Mouse (Mus musculus) hindbrain, postnatal 0 days (tissue): ENCODE data around the gene Sorbs2. TPM values are rescaled to one million over a fixed set of nuclear protein-coding genes. Genes with fewer than 3 reads are reported as not detected.
A peak's percentile ranks its signal among the peaks of the same experiment; 100 is the strongest.

Experiments
- ATAC-seq: fragments of 200-750 bp; cut with Nextera tagmentation; 2 replicates; pipeline ENCODE4 v1.8.0; 2017; ENCODE audit warnings: mild to moderate bottlenecking, moderate TSS enrichment, moderate library complexity
- DNase-seq: peaks from one replicate; pipeline ENCODE4 v3.0.0-alpha.2; 2015; ENCODE audit warnings: low spot score
- H3K27ac ChIP-seq: fragments of 300-500 bp; sonication (generic); 2 replicates; pipeline ENCODE4 v1.5.1; 2014; ENCODE audit warnings: mild to moderate bottlenecking
- H3K27me3 ChIP-seq: fragments of 300-500 bp; sonication (generic); 2 replicates; pipeline ENCODE4 v1.6.1; 2014; ENCODE audit warnings: low read length, mixed read lengths; ENCODE audit not compliant: insufficient read depth
- H3K36me3 ChIP-seq: fragments of 300-500 bp; sonication (generic); 2 replicates; pipeline ENCODE4 v1.6.1; 2014; ENCODE audit warnings: low read length, mixed read lengths; ENCODE audit not compliant: insufficient read depth
- H3K4me1 ChIP-seq: fragments of 300-500 bp; sonication (generic); 2 replicates; pipeline ENCODE4 v1.6.1; 2014; ENCODE audit warnings: antibody characterized with exemption, low read length, mixed read lengths; ENCODE audit not compliant: insufficient read depth
- H3K4me2 ChIP-seq: fragments of 300-500 bp; sonication (generic); 2 replicates; pipeline ENCODE4 v1.6.1; 2014; ENCODE audit warnings: low read depth, mild to moderate bottlenecking, low read length, moderate library complexity, mixed read lengths
- H3K4me3 ChIP-seq: fragments of 300-500 bp; sonication (generic); 2 replicates; pipeline ENCODE4 v1.5.1; 2014; ENCODE audit warnings: low read length
- H3K9ac ChIP-seq: fragments of 300-500 bp; sonication (generic); replicated peaks from 2 replicates; pipeline ENCODE4 v1.6.1; 2014; ENCODE audit warnings: mild to moderate bottlenecking, low read length, moderate library complexity, mixed read lengths
- H3K9me3 ChIP-seq: fragments of 300-500 bp; sonication (generic); 2 replicates; pipeline ENCODE4 v1.6.1; 2016; ENCODE audit warnings: low read length, mixed read lengths
- CTCF ChIP-seq: IDR thresholded peaks from 2 replicates; pipeline ENCODE4 v1.5.1; 2016; ENCODE audit warnings: antibody characterized with exemption, control low read depth, low read depth
- WGBS: fragments of 180-500 bp; shearing (Covaris S2); extraction: QIAGEN DNeasy Blood & Tissue Kit; methylation state at CpG from one replicate; pipeline ENCODE4 v1.1.7; 2014; 5-methylcytosine and 5-hydroxymethylcytosine counted together
- polyA plus RNA-seq: library from polyadenylated mRNA; unstranded; fragments of >200 nt; fragmentation: Nextera tagmentation; extraction: Ambion mirVana; gene quantifications from 2 replicates; pipeline ENCODE4 v1.2.1, GENCODE M21; 2015
- total RNA-seq: library from RNA; depleted of rRNA; stranded (reverse); fragments of >200 nt; gene quantifications from 2 replicates; pipeline ENCODE4 v1.2.3, GENCODE M21; 2014

Sorbs2 gene
- total and polyA plus RNA-seq, 2 experiments from 2014 or later: 37.8 to 65.6 TPM

GRCm38 (mm10) chr8:45763690-45764342 lies 256.2 kb downstream of the Sorbs2 start:
- ATAC-seq (peak; percentile 81), DNase-seq (peak; percentile 70)
- no peaks in the 10 kb centered on the region for H3K9me3 ChIP-seq
- H3K4me3 ChIP-seq: 0 out of 2 replicates have a peak overlapping the region, but pooled peaks have one; percentile 4
- WGBS: 38% methylated on average over 11 of the region's 11 CpGs
- TF ChIP-seq CTCF: no peak
- H3K4me1 ChIP-seq: peaks cover 9% of the 10 kb centered on the region; the same call in 1 of the 2 replicates
- peak overlapping the region; percentile 56; the same call in 1 of the 2 replicates for H3K27ac ChIP-seq
- H3K4me2 ChIP-seq: peak overlapping the region; percentile 45
- 0 out of 2 replicates have a peak, but pooled peaks cover 4% of the 10 kb centered on the region for H3K36me3 ChIP-seq
- no peaks in the 10 kb centered on the region for H3K27me3 ChIP-seq
- no peak overlapping the region for H3K9ac ChIP-seq

- Histone ChIP-seq H3K27me3 (no peaks in the 10 kb centered on the region), H3K9me3 (no peaks in the 10 kb centered on the region), H3K27ac (no peak overlapping the region), H3K4me2 (no peak overlapping the region), H3K9ac (no peak overlapping the region), H3K36me3 (peaks cover 9% of the 10 kb centered on the region; the same call in 1 of the 2 replicates), H3K4me3 (no peak overlapping the region), H3K4me1 (peaks cover 9% of the 10 kb centered on the region; the same call in 1 of the 2 replicates)
- WGBS: 63% methylated on average over 11 of the region's 11 CpGs
- DNase-seq (peak; percentile 26), ATAC-seq (no peak)
- no peak for TF ChIP-seq CTCF
Observed at GRCm38 (mm10) chr8:45766138-45766537, 258.6 kb downstream of the Sorbs2 start.

GRCm38 (mm10) chr8:45774841-45775240 lies 267.3 kb downstream of the Sorbs2 start:
- no peak for DNase-seq
- TF ChIP-seq CTCF: no peak
- Histone ChIP-seq H3K4me2 (no peak overlapping the region), H3K27ac (no peak overlapping the region), H3K9me3 (no peaks in the 10 kb centered on the region), H3K27me3 (no peaks in the 10 kb centered on the region), H3K9ac (no peak overlapping the region), H3K36me3 (peaks cover 12% of the 10 kb centered on the region; the same call in 1 of the 2 replicates), H3K4me1 (no peaks in the 10 kb centered on the region), H3K4me3 (no peak overlapping the region)
- ATAC-seq: no peak
- 81% methylated on average over 5 of the region's 5 CpGs for WGBS

GRCm38 (mm10) chr8:45775481-45775880 lies 267.9 kb downstream of the Sorbs2 start:
- no peak overlapping the region for H3K4me2 ChIP-seq
- H3K9ac ChIP-seq: no peak overlapping the region
- H3K9me3 ChIP-seq: no peaks in the 10 kb centered on the region
- H3K36me3 ChIP-seq: 0 out of 2 replicates have a peak, but pooled peaks cover 9% of the 10 kb centered on the region
- no peak for DNase-seq
- H3K4me3 ChIP-seq: no peak overlapping the region
- H3K27ac ChIP-seq: no peak overlapping the region
- H3K27me3 ChIP-seq: no peaks in the 10 kb centered on the region
- TF ChIP-seq CTCF: no peak
- no peaks in the 10 kb centered on the region for H3K4me1 ChIP-seq
- ATAC-seq: no peak
- 86% methylated on average over 7 of the region's 7 CpGs for WGBS

- 96% methylated on average over 9 of the region's 9 CpGs for WGBS
- H3K9ac ChIP-seq: no peak overlapping the region
- no peak for TF ChIP-seq CTCF
- no peaks in the 10 kb centered on the region for H3K4me1 ChIP-seq
- H3K4me2 ChIP-seq: no peak overlapping the region
- DNase-seq (no peak), ATAC-seq (no peak)
- H3K36me3 ChIP-seq: peaks cover 9% of the 10 kb centered on the region; the same call in 1 of the 2 replicates
- no peaks in the 10 kb centered on the region for H3K9me3 ChIP-seq
- no peak overlapping the region for H3K4me3 ChIP-seq
- no peak overlapping the region for H3K27ac ChIP-seq
- H3K27me3 ChIP-seq: no peaks in the 10 kb centered on the region
Observed at GRCm38 (mm10) chr8:45776366-45776765, 268.8 kb downstream of the Sorbs2 start.

GRCm38 (mm10) chr8:45776977-45777376 lies 269.4 kb downstream of the Sorbs2 start:
- no peaks in the 10 kb centered on the region for H3K4me1 ChIP-seq
- no peak overlapping the region for H3K4me3 ChIP-seq
- no peak for TF ChIP-seq CTCF
- no peak for ATAC-seq
- peaks cover 9% of the 10 kb centered on the region; the same call in 1 of the 2 replicates for H3K36me3 ChIP-seq
- H3K27me3 ChIP-seq: no peaks in the 10 kb centered on the region
- DNase-seq: no peak
- no peaks in the 10 kb centered on the region for H3K9me3 ChIP-seq
- no peak overlapping the region for H3K27ac ChIP-seq
- no peak overlapping the region for H3K9ac ChIP-seq
- 96% methylated on average over 7 of the region's 7 CpGs for WGBS
- no peak overlapping the region for H3K4me2 ChIP-seq

GRCm38 (mm10) chr8:45780585-45780984 lies 273.0 kb downstream of the Sorbs2 start:
- H3K27me3 ChIP-seq: no peaks in the 10 kb centered on the region
- no peaks in the 10 kb centered on the region for H3K9me3 ChIP-seq
- TF ChIP-seq CTCF: peak; percentile 67
- H3K36me3 ChIP-seq: peaks cover 11% of the 10 kb centered on the region
- no peaks in the 10 kb centered on the region for H3K4me1 ChIP-seq
- DNase-seq (peak; percentile 91), ATAC-seq (no peak)
- H3K27ac ChIP-seq: no peak overlapping the region
- H3K9ac ChIP-seq: no peak overlapping the region
- H3K4me3 ChIP-seq: no peak overlapping the region
- 51% methylated on average over 4 of the region's 4 CpGs for WGBS
- H3K4me2 ChIP-seq: no peak overlapping the region
